Mouse (Mus musculus): ENCODE measurements around the gene Spats2l. TPM values are rescaled to one million over a fixed set of nuclear protein-coding genes. Genes with fewer than 3 reads are reported as not detected.
A peak's percentile ranks its signal among the peaks of the same experiment; 100 is the strongest.

Gene Spats2l
- polyA plus RNA-seq, 1 experiment from 2014 or later = 87.8 TPM

DNA sequence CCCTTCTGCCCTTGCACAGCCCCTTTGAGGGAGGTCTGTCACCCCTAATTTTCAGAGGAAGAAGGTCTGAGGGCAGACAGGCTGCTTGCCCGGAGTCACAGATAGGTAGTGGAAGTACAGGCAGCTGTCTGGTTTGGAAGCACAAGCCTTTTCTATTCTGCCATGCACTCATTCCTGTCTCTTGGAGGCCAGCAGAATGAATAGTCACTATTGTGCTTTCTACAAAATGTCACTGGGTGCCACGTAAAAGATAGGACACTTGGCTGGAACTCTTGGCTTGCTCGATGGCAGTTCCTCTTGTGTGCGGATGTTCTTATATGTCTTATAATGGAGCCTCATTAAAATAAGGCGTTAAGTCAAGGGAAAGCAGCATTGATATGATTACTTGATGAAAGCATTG, 15.9 kb downstream of the Spats2l start:
- Histone ChIP-seq H3K4me1 (no peaks in the 10 kb centered on the region), H3K9me3 (replicated peaks) (no peaks in the 10 kb centered on the region), H3K36me3 (no peaks in the 10 kb centered on the region), H3K4me2 (replicated peaks) (no peak overlapping the region), H3K9ac (no peak overlapping the region), H3K4me3 (no peak overlapping the region), H3K27me3 (no peaks in the 10 kb centered on the region), H3K27ac (no peak overlapping the region)
- whole genome bisulfite sequencing = 77% methylated on average over 5 of the region's 5 CpGs
- no peak for ATAC-seq (ENCODE audit: low FRiP score)

DNA sequence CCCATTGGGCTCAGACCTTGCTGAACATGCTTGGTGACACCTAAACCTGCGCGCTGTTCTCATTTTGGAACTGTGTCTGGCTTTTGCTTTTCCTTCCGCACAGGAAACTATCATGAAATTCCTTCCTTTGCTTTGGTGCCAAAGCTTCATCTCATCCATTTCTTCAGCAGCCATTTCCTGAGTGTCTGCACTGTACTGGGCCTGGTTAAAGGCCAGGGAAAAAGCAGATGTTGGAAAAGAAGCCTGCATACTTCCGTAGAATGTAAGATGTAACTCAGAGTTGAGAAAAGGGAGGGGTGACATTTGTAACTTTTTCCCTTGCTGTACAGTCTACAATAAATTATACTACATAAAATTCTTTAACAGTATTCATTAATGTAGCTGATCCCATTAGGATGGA, 18.2 kb downstream of the Spats2l start:
- WGBS = 87% methylated on average over 4 of the region's 4 CpGs
- Histone ChIP-seq H3K27ac (no peak overlapping the region), H3K9me3 (replicated peaks) (no peaks in the 10 kb centered on the region), H3K9ac (no peak overlapping the region), H3K27me3 (no peaks in the 10 kb centered on the region), H3K4me1 (no peaks in the 10 kb centered on the region), H3K4me2 (replicated peaks) (no peak overlapping the region), H3K36me3 (no peaks in the 10 kb centered on the region), H3K4me3 (no peak overlapping the region)
- ATAC-seq (ENCODE audit: low FRiP score) = no peak

DNA sequence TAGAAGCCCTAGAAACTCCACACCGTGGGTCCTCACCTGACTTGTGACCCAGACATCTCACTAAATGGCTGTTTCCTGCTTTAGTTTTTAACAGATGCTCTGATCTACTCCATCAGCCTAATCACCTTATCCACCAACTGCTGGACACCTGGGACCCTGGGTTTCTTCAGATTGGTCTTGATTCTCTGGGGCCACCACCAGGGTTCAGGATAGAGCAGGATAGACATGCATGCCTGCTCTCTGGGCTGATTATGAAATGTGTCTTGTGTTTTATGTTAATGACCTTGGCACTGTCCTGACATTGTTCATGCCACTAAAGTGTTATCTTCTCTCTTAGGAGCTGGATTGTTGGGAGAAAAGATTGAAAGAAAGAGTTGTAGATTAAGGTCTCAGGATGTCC, 21.9 kb downstream of the Spats2l start:
- Histone ChIP-seq H3K9me3 (replicated peaks) (no peaks in the 10 kb centered on the region), H3K4me2 (replicated peaks) (no peak overlapping the region), H3K4me3 (no peak overlapping the region), H3K9ac (no peak overlapping the region), H3K36me3 (no peaks in the 10 kb centered on the region), H3K27ac (no peak overlapping the region), H3K27me3 (no peaks in the 10 kb centered on the region), H3K4me1 (no peaks in the 10 kb centered on the region)
- WGBS = 78% methylated on average over 1 of the region's 1 CpGs
- no peak for ATAC-seq (ENCODE audit: low FRiP score)

DNA sequence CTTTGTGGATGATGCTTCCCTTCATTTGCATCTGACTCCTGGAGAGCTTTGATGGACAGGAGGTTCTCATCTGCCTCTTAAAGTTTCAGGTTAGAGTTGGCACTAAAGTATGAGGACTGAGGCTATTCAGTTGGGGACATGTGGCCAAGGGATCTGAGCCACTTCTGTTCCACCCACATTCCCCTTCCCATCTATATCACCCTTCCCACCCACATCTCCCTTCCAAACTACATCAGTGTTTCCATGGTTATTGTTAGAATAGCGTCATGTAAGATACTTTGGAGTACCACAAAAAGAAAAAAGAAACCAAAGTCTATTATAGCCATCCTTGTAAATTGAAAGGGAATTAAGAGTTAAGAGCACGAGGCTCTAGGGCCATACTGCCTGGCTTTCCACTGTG, 25.4 kb downstream of the Spats2l start:
- no peak overlapping the region for H3K9ac ChIP-seq
- WGBS = 89% methylated on average over 2 of the region's 2 CpGs
- H3K27ac ChIP-seq = no peak overlapping the region
- H3K36me3 ChIP-seq = no peaks in the 10 kb centered on the region
- no peak overlapping the region for H3K4me3 ChIP-seq
- H3K4me1 ChIP-seq = no peaks in the 10 kb centered on the region
- no peaks in the 10 kb centered on the region for H3K27me3 ChIP-seq
- no peaks in the 10 kb centered on the region for H3K9me3 ChIP-seq (replicated peaks)
- H3K4me2 ChIP-seq (replicated peaks) = no peak overlapping the region
- no peak for ATAC-seq (ENCODE audit: low FRiP score)

DNA sequence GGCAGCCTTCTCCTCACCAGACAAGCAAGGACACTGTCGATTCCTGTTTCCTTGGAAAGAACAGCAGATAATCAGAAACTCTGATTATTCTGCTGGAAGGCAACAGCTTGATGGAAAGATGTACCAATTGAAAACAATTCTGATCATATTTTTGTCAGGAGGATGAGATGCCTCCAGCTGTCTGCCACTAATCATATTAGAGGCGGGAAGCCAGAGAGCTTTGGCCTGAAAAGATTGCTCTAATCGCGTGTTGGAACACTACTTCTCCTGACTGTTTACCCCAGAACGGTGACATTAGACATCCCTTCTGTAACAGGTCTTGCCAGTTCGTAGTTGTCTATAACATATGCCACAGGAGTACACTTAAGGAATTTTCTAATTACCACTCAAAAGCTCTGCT, 26.9 kb downstream of the Spats2l start:
- WGBS = 84% methylated on average over 6 of the region's 6 CpGs
- Histone ChIP-seq H3K4me2 (replicated peaks) (no peak overlapping the region), H3K9me3 (replicated peaks) (no peaks in the 10 kb centered on the region), H3K36me3 (no peaks in the 10 kb centered on the region), H3K27me3 (no peaks in the 10 kb centered on the region), H3K4me1 (no peaks in the 10 kb centered on the region), H3K27ac (no peak overlapping the region), H3K4me3 (no peak overlapping the region), H3K9ac (no peak overlapping the region)
- no peak for ATAC-seq (ENCODE audit: low FRiP score)

DNA sequence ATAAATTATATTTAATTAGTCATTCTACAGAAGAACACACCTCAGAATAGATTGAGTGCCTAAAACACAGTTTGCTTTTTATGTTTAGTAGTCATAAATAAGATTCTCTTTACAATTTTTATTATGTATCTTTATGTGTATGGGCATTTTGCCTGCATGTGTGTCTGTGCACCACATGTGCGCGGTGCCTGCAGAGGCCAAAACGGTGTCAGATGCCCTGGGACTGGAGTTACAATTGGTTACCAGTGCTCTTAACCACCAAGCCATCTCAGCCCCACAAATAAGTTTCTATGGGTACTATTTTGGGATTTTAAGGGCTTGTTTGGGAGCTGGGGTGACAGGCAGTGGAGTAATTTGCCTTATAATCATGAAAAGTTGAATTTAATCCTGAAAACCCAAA, 32.2 kb downstream of the Spats2l start:
- no peak for ATAC-seq (ENCODE audit: low FRiP score)
- H3K9ac ChIP-seq = no peak overlapping the region
- no peak overlapping the region for H3K4me2 ChIP-seq (replicated peaks)
- no peaks in the 10 kb centered on the region for H3K36me3 ChIP-seq
- H3K4me3 ChIP-seq = no peak overlapping the region
- H3K27ac ChIP-seq = no peak overlapping the region
- 87% methylated on average over 3 of the region's 3 CpGs for WGBS
- H3K4me1 ChIP-seq = peaks cover 11% of the 10 kb centered on the region
- H3K27me3 ChIP-seq = no peaks in the 10 kb centered on the region
- H3K9me3 ChIP-seq (replicated peaks) = no peaks in the 10 kb centered on the region

DNA sequence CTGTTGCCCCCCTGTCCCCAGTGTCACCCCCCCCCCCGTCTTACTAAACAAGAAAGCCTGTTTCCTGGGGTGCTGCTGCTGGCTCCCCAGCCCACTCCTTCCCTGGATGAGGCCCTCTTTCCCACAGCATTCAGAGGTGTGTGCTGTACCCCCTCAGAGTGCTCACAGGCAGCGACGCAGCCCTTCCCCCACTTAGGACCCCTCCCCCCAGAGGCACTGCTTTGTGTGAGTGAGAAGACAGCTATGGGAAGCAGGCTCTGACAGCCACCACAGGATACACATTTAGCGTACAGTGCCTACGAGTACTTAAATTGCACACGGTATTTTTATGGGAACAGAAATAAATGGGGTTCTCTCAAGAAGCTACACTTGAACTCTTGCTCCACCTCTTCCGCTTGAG, 33.9 kb downstream of the Spats2l start:
- peak; percentile 64 for ATAC-seq (ENCODE audit: low FRiP score)
- Histone ChIP-seq H3K9ac (no peak overlapping the region), H3K9me3 (replicated peaks) (no peaks in the 10 kb centered on the region), H3K27ac (0 out of 2 replicates have a peak overlapping the region, but pooled peaks have one; percentile 18), H3K4me1 (peaks cover 11% of the 10 kb centered on the region), H3K4me3 (no peak overlapping the region), H3K36me3 (no peaks in the 10 kb centered on the region), H3K4me2 (replicated peaks) (no peak overlapping the region), H3K27me3 (no peaks in the 10 kb centered on the region)
- WGBS = 46% methylated on average over 7 of the region's 7 CpGs

DNA sequence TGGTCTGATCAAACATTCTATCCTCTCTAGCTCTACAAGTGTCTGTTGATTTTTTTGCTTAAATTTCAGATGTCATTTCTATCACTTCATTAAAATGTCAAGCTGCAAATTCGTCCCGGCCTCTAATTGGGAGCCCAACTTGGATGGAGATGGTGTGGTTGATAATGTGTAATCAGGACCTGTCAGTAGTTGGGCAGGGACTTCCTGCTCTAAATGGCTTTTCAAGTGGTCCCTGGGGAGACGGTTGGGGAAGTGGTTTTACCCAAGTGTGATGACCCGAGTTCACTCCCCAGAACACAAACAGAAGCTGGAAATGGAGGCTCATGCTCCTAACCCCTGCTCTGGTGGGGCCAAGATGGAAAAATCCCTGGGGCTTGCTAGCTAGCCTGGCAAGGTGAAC, 36.3 kb downstream of the Spats2l start:
- Histone ChIP-seq H3K36me3 (no peaks in the 10 kb centered on the region), H3K4me2 (replicated peaks) (no peak overlapping the region), H3K9ac (no peak overlapping the region), H3K27me3 (no peaks in the 10 kb centered on the region), H3K4me1 (peaks cover 11% of the 10 kb centered on the region), H3K9me3 (replicated peaks) (no peaks in the 10 kb centered on the region), H3K27ac (no peak overlapping the region), H3K4me3 (no peak overlapping the region)
- no peak for ATAC-seq (ENCODE audit: low FRiP score)
- WGBS = 62% methylated on average over 4 of the region's 4 CpGs

DNA sequence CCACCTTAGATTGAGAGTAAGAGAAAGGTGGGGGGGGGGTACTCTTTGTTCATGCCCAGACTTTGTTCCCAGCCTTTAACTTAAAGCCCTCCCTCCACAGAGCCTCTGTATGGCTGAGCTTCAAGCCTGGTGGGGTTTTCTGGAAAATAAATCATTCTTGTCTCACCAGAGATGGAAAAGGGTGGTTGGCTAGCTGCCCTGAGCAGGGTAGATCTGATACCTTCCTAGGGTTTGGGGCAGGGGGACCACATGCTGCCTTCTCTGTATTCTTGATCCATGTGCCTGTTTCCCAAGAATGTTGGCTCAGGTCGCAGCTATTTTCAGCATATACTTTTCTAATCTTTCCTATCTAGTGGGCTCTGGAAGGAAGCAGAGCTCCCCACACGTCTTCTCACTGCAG, 43.1 kb downstream of the Spats2l start:
- Histone ChIP-seq H3K9me3 (replicated peaks) (no peaks in the 10 kb centered on the region), H3K4me3 (no peak overlapping the region), H3K4me1 (peaks cover 5% of the 10 kb centered on the region; the same call in 1 of the 2 replicates), H3K36me3 (no peaks in the 10 kb centered on the region), H3K4me2 (replicated peaks) (no peak overlapping the region), H3K27me3 (no peaks in the 10 kb centered on the region), H3K9ac (no peak overlapping the region), H3K27ac (no peak overlapping the region)
- ATAC-seq (ENCODE audit: low FRiP score) = no peak
- WGBS = 62% methylated on average over 2 of the region's 2 CpGs

DNA sequence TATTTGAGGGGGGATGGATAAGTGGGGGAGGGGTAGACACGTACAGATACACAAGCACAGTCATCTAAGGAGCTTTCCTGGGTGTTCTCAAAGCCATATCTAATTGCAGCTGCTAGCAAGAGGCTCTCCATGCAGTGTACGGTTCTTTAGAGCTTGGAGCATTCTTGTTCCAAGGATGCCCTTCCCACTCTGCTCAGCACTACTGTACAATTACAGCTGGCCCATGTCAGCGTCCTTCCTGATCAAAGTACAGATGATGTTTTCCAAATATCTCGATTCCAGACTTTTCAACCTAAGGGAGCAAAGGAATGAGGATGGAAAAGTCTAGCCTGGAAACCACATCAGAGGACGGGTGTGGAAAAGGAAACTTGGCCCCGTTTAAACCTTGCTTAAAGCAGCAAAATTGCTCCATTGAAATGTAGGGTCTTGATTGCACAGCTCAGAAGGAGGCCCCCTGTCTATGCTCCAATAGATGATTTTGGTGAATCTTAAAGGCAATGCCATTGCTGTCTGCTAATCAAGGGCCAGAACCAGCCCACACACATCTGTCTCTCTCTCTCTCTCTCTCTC, 46.6 kb downstream of the Spats2l start:
- no peak overlapping the region for H3K4me3 ChIP-seq
- WGBS = 77% methylated on average over 6 of the region's 6 CpGs
- no peak overlapping the region for H3K9ac ChIP-seq
- no peaks in the 10 kb centered on the region for H3K27me3 ChIP-seq
- no peak overlapping the region for H3K4me2 ChIP-seq (replicated peaks)
- ATAC-seq (ENCODE audit: low FRiP score) = no peak
- H3K36me3 ChIP-seq = no peaks in the 10 kb centered on the region
- H3K27ac ChIP-seq = no peak overlapping the region
- peaks cover 13% of the 10 kb centered on the region for H3K4me1 ChIP-seq
- no peaks in the 10 kb centered on the region for H3K9me3 ChIP-seq (replicated peaks)

DNA sequence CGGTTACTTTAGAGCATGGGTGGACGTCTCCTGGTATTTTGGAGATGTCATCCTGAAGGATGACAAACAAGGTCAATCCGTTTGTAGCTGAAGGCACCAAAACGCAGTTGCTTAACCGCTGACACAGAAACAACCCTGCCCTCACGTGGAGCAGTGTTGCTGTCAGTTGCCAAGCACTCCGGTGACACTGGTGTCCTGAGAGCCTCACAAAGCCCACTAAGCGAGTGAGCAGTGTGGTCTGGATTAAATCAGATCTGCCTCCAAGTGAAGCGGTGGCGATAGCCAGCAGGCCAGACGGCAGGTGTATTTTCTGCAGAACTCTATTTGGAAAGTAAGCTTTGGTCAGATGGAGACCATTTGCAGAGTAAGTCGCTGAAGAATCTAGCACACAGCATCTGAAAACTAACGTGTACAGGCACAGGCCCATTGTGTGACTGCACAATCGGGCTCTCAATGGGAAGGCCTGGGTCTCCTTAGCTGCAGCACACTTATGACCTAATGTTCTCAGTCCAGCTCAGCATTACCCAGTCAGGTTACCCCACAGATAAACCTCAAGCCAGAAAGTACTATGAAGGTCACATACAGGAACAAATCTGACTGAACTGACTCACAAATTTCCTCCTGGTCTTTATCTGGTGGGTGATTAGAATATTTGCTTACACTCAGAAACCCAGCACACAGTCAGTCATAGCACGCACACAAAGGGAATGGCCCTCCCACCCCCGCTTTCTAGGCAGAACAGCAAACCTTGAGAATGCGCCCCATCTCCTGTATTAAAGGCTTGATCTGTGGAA, 51.2 kb downstream of the Spats2l start:
- Histone ChIP-seq H3K4me2 (replicated peaks) (no peak overlapping the region), H3K4me1 (peaks cover 10% of the 10 kb centered on the region), H3K27me3 (no peaks in the 10 kb centered on the region), H3K9ac (no peak overlapping the region), H3K9me3 (replicated peaks) (no peaks in the 10 kb centered on the region), H3K27ac (no peak overlapping the region), H3K36me3 (no peaks in the 10 kb centered on the region), H3K4me3 (no peak overlapping the region)
- ATAC-seq (ENCODE audit: low FRiP score) = no peak
- 58% methylated on average over 17 of the region's 17 CpGs for WGBS

DNA sequence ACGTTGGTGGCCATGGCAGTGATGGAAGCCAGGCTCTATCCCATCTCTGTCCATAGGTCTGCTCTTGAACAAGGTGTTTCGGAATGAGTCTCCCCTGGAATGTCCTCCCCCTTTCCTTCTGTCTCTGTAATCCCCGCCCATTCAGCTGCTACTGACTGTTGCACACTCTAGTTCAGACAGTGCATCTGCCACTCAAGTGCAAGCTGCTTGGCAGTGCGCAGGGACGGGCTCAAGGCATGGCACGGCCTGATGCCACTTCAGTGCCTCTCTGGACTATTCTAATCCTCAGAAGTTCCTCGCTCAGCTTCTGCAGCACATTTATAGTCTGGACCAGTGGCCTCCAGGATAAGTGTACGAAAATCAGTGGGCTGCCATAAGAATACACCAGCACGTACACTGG, 52.3 kb downstream of the Spats2l start:
- Histone ChIP-seq H3K9me3 (replicated peaks) (no peaks in the 10 kb centered on the region), H3K27me3 (no peaks in the 10 kb centered on the region), H3K9ac (no peak overlapping the region), H3K4me2 (replicated peaks) (no peak overlapping the region), H3K4me3 (no peak overlapping the region), H3K27ac (no peak overlapping the region), H3K36me3 (no peaks in the 10 kb centered on the region), H3K4me1 (peaks cover 10% of the 10 kb centered on the region)
- ATAC-seq (ENCODE audit: low FRiP score) = no peak
- 87% methylated on average over 9 of the region's 9 CpGs for WGBS

DNA sequence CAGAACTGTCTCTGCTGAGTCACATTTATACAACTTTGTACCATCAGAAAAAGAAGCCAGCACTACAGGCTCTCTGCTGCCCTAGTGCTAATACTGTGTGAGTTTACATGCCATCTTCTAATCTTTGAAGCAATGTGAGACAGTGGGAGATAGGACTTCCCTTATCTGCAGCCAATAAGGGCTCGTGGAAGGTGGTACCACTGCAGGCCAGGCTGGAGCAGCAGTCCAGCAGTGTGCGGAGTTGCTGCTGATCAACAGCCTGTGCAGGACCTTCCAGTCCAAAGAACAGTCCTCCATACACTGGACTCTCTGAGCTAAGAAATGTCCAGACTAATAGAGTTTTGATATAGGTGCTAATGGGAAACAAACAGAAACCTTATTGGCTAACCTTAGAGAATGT, 59.2 kb downstream of the Spats2l start:
- Histone ChIP-seq H3K9ac (no peak overlapping the region), H3K4me3 (no peak overlapping the region), H3K27ac (no peak overlapping the region), H3K36me3 (no peaks in the 10 kb centered on the region), H3K9me3 (replicated peaks) (no peaks in the 10 kb centered on the region), H3K27me3 (no peaks in the 10 kb centered on the region), H3K4me2 (replicated peaks) (no peak overlapping the region), H3K4me1 (no peaks in the 10 kb centered on the region)
- no peak for ATAC-seq (ENCODE audit: low FRiP score)
- WGBS = 86% methylated on average over 2 of the region's 2 CpGs

Data from hindbrain, embryonic 12.5 days (tissue).